Mouse (Mus musculus) ovary, adult 18-20 months (tissue): ENCODE results near the gene 0610012G03Rik.
"Not testable (repeated sequence)": the region's sequence is repeated elsewhere in the genome, so short reads cannot be mapped to it uniquely, and the experiment has no call there.

Experiments
- DNase-seq: peaks from one replicate; pipeline ENCODE4 v3.0.0; 2022; ENCODE audit warnings: low spot score, mixed read lengths

The 0610012G03Rik gene

DNA sequence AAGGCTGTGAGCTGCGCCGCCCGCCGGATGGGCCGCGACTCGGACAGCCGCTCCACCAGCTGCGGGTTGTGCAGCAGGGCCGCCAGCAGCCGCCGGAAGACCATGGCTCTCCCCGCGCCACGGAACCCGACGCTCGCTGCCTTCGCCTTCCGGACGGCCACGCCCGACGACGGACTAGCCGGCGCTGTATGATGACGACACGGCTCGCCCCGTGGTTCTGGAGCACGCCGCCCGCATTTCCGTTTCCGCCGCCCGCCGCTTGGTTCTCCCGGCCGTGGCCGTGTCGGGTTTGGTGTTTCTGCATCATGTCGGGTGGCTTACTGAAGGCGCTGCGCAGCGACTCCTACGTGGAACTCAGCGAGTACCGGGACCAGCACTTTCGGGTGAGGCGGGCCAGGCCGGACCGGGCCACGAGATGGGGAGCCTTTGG lies at the start of gene 0610012G03Rik, which contains the start of gene Ncbp2:
0610012G03Rik (minus strand) TSS at position 150 of the 430 bp plus-strand sequence.
Ncbp2 (plus strand) TSS at position 169 of the 430 bp plus-strand sequence.
- peak; percentile 88 for DNase-seq

DNA sequence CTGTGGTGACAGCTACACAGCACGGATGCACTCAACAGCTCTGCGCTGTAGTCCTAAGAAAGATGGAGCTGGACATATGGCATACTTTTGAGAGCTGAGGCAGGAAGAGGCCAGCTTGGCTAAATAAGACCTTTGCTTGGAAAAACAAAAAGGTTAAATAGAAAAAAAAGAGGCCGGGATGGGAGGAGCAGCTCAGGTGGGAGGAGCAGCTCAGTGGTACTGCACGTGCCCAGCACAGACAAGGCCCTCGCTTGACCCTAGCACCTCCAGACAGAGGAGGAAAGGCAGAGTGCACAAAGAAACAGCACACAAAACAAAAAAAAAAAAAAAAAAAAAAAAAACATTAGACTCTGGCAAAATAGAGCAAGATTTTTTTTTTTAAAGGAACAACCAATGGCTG lies 48.1 kb upstream of the 0610012G03Rik start:
- DNase-seq, result no peak

DNA sequence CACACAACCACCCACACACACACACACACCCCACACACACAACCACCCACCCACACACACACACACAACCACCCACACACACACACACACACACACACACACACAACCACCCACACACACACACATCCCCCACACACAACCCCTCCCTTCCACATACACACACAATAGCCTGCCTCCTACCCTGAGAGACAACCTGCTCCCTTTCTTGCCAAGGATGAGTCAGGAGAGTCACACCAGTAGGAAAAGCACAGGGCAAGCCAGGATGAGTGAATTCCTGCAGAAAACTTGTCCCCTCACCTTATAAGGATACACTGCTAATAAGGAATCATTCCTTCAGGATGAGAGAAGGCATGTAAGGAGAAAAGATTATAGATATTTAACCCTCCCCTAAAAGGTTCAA lies 45.7 kb upstream of the 0610012G03Rik start:
- no peak for DNase-seq

DNA sequence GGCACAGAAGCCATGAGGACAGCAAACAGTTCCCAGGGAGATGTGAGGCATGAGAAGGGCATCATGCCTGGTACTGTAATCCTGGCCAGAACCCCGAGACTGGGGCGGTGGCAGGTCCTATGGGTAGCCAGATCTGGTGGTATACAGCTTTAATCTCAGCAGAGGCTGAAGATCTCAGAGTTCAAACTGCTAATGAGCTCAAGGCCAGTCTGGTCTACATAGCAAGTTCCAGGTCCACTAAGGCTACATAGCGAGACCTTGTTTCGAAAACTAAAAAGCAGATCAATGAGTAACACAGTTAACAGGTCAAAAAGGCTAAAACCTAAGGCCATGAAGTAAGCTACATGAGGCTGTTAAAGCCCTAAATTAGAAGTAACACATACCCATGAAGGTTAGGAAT lies 44.9 kb upstream of the 0610012G03Rik start:
- DNase-seq, result no peak

DNA sequence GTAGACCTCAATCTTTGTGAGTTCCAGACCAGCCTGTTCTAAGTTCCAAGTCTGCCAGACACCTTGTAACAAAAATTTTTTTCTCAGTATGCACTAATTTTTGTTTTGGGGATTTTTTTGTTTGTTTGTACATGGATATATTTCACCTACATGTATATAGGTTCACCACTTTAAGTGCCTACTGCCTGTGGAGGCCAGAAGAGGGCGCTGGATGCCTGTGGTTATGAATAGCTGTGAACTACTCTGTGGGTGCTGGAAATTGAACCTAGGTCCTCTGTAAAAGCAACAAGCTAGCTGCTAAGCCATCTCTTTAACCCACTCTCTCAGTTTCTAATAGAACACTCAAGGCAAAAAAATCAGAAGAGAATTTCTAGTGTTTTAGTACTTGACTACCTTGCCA lies 43.7 kb upstream of the 0610012G03Rik start:
- DNase-seq, result no peak

DNA sequence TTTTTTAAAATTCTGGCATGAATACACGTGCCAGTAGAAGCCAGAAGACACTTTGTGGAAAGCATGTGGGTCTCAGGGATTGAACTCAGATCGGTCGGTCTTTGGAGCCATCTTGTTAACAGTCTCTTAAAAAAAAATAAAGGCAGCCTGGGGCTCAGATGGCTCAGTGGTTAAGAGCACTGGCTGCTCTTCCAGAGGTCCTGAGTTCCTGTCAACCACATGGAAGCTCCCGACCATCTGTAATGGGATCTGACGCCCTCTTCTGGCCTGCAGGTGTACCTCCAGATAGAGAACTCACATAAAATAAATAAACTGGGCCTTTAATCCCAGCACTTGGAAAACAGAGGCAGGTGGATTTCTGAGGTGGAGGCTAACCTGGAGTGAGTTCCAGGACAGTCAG lies 32.7 kb upstream of the 0610012G03Rik start:
- no peak for DNase-seq

DNA sequence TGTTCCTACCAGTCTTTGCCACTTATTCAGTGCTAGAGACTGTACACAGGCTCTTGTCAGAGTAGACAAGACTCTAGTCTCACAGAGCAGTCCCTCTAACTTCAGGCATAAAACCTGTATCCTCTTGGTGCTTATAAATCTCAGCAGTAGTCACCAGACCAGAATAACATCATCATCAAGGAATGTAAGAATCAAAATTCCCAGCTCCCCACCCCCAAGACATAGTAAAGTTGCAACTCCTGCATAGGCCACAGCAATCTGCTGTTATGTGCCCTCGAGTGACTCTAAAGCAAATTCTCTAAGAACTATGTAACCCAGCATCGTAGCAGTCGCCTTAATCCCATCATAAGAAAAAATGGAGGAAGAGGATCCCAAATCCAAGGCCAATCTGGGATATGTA lies 31.2 kb upstream of the 0610012G03Rik start:
- DNase-seq, result no peak

DNA sequence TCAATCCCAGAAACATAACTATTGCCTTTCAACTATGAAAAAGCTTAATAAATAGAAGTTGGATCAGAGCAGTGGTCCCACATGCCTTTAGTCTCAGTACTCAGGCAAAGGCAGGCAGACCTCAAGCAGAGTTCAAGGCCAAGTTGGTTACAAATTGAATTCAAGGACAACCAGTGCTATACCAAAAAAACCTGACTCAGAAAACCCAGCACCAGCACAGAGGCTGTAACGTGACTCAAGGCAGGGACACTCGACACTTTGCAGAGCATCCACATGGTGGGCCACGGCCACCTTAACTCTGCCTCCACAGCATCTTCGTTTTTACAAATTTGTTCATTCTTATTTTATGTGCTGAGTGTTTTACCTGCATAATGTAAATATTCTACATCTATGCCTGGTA lies 27.0 kb upstream of the 0610012G03Rik start:
- DNase-seq, result no peak

DNA sequence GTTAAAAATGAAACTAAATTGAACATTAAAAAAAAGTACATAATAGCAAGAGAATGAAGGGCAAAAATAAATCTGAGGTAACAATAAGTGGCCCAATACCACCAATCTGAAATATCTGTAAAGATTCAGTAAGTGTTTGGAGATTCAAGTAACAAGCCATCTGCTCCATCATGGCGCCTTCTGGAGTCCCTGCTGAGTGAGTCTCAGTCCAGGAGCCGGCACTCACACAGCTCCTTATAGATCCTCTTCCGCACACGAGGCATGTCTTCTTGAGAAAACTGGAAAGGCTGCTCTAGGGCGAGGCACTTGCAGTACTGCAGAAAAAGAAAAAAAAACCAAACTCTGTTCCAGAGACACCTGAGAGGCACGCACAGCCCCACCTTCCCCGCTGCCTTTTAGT lies 14.9 kb upstream of the 0610012G03Rik start:
- no peak for DNase-seq

DNA sequence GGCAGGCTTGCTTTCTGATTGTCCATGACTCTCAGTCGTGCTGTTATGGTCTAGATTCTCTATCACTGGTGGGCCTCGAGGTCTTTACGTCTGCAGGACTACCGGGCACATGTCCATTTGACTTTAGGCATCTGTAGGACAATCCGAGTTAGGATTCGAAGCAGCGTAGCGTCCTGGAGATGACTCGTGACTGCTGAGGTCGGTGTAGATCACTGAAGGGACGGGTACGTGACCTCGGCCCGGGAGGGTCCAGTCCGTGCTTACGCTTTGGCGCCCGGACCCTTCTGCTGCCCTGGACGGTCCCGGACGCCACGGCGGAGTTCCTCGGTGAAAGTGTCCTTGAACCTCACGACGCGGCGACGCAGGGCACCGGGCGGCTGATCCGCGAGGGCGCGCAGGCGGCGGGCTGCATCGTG lies 385 bp downstream of the 0610012G03Rik start:
- DNase-seq, result no peak

DNA sequence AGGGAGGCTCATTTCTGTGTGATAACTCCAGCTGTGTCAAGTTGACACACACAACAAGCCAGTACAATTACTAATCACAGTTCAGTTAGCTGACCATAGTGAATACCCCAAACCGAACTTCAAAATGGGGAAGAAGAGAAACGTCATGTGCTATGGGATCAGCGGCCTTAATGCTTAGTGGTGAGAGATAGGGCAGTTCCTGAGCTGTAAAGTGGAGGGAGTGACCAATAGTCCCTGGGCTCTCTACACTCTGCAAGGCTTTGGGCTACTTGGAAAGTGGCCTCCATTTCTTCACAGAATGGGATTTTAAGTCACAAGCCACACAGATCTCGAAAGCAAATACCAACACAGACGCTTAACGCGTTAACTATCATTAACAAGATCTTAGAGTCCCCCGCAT lies 961 bp downstream of the 0610012G03Rik start:
- DNase-seq, result no peak

DNA sequence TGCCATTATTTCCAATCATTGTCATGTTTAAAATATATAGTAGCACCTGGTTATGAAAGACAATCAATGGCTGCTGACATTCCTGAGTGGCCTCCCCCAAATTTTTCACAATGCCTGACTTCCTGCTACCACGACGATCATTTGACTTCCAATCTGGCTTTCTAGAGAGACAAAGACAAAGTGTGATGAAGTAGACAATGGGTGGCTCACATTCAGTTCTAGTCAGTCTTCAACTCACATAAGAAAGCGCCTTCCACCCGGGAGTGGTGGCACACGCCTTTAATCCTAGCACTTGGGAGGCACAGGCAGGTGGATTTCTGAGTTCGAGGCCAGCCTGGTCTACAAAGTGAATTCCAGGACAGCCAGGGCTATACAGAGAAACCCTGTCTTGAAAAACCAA lies 2.3 kb downstream of the 0610012G03Rik start:
- DNase-seq, result not testable (repeated sequence)

DNA sequence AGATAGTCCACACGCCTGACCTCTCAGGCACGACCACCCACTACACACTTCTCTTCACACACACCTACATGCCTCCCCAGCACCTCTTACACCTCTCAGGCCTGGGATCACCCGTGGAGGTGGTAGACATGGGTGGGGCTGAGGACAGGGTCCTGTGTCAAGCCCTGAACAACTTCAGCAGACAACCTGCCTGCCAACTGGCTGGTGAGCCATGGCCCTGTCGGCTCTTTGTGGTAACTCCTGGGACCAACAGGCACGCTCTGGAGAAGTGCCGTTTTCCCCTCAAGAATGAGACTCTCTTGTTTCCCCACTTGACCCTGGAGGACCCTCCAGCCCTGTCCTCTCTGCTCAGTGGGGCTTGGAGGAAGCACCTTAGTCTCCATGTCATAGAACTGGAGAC lies 2.9 kb downstream of the 0610012G03Rik start:
- DNase-seq, result no peak

DNA sequence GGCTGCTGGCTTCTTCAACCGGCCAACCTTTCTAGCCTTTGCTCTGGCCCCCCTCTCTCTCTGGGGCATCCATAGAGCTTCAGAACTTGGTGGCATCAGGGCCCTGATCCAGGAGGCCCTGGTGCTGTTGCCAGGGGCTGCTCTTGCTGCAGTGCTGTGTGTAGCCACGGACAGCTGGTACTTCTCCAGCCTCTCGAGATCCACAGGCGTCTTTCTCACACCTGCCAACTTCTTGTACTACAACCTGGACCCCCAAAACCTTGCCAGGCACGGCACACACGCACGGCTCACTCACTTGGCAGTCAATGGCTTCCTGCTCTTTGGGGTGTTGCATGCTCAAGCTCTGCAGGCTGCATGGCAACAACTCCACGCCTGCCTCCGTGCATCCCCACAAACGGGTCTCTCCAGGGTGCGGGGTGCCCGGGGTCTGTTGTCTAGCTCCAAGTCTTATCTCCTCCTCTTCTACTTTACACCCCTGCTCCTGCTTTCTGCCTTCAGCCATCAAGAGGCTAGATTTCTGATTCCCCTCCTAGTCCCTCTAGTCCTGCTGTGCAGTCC lies 3.5 kb downstream of the 0610012G03Rik start:
- DNase-seq, result no peak

DNA sequence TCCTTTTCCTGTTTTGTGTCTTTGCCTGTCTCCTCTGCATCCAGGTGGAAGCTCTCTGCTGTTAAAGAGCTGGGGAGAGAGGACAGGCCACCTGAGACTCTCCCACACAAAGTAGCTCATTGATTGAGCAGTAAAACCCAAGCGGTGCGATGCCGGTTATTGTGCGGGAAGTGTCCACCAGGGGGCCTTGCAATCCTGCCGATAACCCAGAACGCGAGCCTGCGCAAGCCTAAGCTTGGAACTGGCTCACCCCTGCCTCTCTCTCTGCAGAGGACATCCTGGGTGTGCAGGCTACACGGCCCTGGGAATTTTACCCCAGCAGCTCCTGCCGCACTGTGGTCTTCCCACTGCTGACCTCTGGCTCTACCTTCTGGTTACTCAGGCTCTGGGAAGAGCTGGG lies 4.3 kb downstream of the 0610012G03Rik start:
- DNase-seq, result peak; percentile 47

DNA sequence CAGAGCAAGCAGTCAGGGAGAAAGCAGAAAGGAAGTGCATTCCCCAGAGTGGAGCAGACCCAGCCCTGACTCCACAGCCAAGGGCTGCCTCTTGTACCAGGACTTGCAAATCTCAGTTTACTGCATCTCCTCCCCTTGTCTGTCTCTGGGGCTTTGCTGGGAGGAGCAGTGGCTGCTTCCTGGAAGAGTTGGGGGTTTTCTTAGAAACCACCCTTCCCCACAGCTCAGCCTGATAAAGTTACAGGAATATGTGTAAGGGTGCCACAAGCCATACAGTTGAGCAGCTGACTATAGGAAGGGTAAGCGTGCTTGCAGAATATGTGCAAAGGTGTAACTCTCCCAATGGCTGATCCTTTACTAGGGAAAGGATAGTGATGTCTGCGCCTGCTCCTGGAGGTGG lies 7.7 kb downstream of the 0610012G03Rik start:
- DNase-seq, result no peak

DNA sequence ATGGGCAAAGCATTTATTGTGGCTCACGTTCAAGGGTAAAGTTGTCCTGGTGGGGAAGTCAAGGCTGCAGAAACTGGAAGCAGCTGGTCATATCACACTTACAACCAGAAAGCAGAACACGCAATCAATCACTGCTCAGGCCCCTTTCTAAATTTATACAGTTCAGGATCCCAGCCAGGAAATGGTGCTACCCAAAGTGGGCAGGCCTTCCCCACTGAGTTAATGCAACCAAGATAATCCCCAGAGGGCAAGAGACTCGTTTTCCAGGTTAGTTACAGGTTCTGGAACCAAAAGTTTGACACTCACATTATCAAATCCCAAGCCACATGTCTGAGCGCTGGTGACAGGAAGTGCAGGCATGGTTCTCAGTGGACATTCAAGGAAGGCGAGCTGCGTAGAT lies 9.4 kb downstream of the 0610012G03Rik start:
- no peak for DNase-seq

DNA sequence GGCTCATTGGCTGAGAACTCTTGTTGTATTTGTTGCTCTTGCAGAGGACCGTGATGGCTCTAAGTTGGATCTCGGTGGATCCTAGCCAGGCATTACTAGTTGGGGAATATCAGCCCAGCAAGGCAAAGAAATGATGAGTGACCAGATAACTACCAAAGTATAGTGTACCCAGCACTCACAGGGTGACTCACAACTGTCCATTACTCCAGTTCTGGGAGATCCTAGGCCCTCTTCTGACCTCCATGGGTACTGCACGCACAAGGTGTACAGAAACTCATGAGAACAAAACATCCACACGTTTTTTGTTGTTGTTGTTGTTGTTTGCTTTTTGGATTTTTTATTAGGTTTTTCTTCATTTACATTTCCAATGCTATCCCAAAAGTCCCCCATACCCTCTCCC lies 11.7 kb downstream of the 0610012G03Rik start:
- DNase-seq, result no peak

DNA sequence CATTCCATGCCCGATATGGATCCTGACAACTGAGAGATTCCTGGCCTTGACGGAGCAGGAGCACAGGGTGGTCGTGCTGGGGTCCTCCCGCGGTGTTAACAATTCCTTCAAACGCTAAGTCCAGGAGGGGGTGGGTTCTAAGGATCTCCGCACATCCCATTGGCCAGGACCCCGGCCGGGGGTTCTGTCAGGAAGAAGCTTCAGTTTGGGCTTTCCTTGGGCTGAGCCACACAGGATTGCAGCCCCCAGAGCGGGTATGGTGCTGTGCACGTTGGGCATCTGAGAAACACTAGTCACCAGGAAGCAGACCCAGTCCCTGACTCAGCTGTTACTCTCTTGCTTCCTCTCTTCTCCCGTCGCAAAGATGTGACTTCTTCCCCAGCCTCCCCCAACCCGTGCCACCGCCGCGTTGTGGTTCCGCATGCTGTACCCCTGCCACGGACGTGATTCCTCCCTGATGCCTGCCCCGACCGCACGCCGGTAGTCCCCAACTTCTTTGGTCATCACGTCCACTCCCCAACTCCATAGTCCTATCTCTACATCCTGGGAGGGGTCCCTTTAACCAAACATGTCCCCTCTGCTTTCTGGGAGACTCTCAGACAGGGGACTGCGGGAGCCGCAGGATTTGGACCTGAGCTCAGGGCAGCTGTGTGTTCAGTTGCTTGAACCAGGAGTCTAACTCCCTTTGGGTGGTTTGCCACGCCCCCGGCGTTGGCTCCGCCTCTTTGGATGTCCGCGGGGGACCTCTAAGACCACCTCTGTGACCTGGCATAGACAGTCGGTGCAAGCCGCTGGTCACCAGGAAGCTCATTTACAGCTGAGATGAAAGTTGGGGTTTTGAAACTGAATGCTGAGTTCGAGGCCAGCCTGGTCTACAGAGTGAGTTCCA lies 13.0 kb downstream of the 0610012G03Rik start:
- no peak for DNase-seq

DNA sequence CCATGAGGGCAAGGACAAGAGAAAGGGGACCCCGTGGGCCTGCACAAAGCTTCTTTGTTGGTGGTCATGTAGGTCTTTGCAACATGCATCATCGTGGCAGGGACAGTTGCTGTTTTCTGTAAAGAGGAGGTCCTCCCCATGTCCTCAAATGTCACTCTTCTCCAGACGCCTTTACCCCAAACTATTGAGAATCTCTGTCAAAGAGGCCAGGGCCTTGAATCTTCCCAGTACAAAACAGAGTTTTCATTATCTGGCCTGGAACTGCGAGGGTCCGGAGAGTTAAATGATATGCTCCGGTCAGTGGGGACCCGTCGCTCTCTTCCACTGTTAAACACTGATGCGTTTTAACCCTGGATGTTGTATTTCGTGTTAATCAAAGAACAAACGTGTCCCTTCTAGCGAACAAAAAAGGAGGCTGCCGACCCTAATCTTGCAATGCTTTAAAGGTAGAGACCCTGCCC lies 13.7 kb downstream of the 0610012G03Rik start:
- no peak for DNase-seq

DNA sequence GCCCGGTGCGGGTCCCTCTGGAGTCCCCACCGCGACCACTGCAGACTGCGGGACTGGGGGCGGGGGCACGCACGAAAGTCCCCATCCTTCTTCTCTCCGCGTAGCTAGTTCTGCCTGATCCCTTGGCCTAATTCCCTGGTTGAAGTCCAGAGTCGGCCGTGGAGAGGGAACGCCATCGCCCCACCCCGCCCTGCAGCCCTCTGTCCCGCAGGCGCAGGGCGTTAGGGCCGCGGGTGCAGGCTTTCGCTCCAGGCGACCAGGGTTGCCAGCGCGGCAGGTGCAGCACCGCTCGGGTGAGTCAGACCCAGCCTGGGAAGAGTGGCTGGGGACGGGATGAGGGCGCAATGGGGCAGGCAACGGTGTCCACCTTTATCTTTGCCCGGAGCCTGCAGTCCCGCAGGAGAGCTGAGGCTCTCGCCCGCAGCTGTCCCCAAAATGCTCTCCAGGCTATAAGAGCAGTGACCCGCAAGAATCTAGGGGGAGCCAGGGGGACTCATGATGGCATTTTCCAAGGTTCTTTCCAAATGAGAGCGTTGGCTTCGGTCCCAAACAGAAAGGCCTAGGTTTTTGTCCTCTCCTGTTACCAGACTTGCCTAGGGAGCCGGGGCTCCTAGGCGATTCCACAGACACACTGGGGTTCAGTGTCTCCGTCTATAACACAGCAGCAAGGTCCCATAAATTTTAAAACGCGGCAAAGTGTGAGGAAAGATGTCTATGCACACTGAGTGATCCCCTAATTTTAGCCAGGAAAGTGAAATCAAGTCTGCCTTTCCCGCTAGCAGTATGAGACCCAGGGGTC lies 14.3 kb downstream of the 0610012G03Rik start, which contains the start of gene Pigz:
Pigz (plus strand) TSS at position 101 of the 799 bp plus-strand sequence.
- DNase-seq, result no peak
